Mouse (Mus musculus): ENCODE measurements around the gene Cpm.

- TF ChIP-seq POLR2A (IDR thresholded peaks at IDR 0.05; ENCODE audit: insufficient read length, low read depth) (no peak), REST (IDR thresholded peaks at IDR 0.05; ENCODE audit: insufficient read depth, insufficient read length) (no peak), MYOG (IDR thresholded peaks at IDR 0.05; ENCODE audit: control insufficient read depth in 1 of 3, insufficient read depth in 1 of 3, insufficient read length in 2 of 3, low read depth in 2 of 3) (no peak), SRF (IDR thresholded peaks at IDR 0.05; ENCODE audit: control insufficient read depth, insufficient read length, low read depth) (no peak), MYOD1 (IDR thresholded peaks at IDR 0.05; ENCODE audit: control insufficient read depth in 1 of 3, insufficient read length in 2 of 3, low read depth in 2 of 3) (no peak), CEBPB (IDR thresholded peaks at IDR 0.05; ENCODE audit: insufficient read depth, poor library complexity, severe bottlenecking) (no peak), TCF12 (IDR thresholded peaks at IDR 0.05; ENCODE audit: insufficient read depth, poor library complexity, severe bottlenecking) (no peak), MAX (IDR thresholded peaks at IDR 0.05; ENCODE audit: low read depth) (no peak), TCF3 (IDR thresholded peaks at IDR 0.05; ENCODE audit: insufficient read length, low read depth) (no peak), USF1 (IDR thresholded peaks at IDR 0.05; ENCODE audit: low read depth) (no peak)
Observed at GRCm38 (mm10) chr10:117736573-117736972, 107.3 kb downstream of the Cpm start.
